Mouse (Mus musculus) thymus, postnatal 10 days (tissue): ENCODE data around the gene Gpn2.

Experiments
- DNase-seq, 2 experiments: peaks; one replicate each; pipeline ENCODE4 v3.0.0; 2021; ENCODE audit warnings: low spot score in 2 of 2

Gpn2 gene

GRCm38 (mm10) chr4:133624830-133625229, 40.7 kb downstream of the Gpn2 start:
- no peak for DNase-seq

DNA sequence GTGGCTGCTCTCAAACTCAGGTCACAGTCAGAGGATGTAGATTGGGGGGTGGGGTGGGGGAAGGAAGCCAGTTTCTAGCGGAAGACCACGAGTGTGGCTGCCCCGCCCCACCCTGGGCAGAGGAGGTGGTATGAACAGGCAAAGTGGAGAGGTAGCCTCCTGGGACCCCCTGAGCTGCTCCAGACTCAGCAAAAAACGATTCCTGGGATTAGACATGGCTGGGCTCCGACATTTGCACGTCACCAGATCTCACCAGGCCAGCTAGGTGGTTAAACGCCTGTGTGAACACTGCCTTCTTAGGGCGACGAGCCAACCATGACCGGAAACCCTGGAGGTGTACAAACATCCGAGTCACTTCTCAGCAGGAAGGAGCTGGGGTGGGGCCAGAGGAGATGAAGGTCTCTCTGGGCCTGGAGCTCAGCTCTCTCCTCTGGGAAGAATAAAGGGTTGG, 41.5 kb downstream of the Gpn2 start:
- DNase-seq = peak; percentile 65 to 72

GRCm38 (mm10) chr4:133626221-133626620, 42.1 kb downstream of the Gpn2 start:
- DNase-seq = no peak

GRCm38 (mm10) chr4:133626621-133627020, 42.5 kb downstream of the Gpn2 start:
- no peak for DNase-seq

DNA sequence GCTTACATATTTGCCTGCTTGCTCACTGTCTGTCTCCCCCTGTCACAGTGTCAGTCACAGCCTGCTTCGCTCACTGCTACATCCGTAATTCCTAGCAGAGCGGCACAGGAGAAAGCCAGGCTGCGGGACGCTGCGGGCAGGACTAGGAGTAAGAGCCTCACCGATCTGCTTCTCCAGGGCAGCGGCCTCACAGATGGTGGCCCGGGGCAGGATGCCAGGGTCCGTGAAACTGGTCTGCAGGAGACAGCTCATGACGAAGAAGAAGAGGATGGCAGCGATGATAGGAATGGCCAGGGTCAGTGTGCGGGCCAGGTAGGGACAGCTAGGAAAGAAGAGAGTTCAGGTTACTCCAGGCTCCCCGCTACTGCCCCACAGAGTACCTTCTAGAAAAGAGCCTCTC, 42.9 kb downstream of the Gpn2 start:
- DNase-seq = no peak

DNA sequence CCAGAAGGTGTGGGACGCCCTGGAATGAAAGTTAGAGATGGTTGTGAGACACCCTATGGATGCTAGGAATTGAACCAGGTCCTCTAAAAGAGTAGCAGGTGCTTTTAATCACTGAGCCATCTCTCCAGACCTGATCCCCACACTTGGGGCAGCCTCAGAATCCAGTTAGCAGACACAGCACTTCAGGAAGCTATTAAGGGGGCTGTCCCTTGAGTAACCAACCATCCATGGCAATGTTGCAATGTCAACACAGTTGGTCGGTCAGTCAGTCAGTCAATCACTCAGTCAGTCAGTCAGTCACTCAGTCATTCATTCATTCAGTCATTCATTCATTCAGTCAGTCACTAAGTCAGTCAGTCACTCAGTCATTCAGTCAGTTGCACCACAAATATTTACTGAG, 44.4 kb downstream of the Gpn2 start:
- DNase-seq = no peak

DNA sequence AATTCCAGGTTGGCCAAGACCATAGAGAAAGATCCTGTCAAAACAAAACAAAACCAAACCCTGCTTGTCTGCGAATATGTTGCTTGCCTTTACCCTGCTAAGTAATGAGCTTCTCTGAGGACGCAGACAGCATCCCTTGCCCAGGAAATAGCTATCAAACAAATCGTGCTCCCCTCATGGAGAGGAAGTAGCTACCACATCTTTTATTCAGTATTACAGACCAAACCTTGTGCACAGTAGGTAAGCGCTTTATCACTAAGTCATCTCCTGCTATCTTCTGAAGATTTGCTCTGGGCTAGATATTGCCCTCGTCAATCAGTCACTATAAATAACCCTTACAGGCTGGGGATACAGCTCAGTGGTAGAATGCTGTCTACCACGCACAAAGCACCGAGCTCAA, 45.0 kb downstream of the Gpn2 start:
- DNase-seq = no peak

DNA sequence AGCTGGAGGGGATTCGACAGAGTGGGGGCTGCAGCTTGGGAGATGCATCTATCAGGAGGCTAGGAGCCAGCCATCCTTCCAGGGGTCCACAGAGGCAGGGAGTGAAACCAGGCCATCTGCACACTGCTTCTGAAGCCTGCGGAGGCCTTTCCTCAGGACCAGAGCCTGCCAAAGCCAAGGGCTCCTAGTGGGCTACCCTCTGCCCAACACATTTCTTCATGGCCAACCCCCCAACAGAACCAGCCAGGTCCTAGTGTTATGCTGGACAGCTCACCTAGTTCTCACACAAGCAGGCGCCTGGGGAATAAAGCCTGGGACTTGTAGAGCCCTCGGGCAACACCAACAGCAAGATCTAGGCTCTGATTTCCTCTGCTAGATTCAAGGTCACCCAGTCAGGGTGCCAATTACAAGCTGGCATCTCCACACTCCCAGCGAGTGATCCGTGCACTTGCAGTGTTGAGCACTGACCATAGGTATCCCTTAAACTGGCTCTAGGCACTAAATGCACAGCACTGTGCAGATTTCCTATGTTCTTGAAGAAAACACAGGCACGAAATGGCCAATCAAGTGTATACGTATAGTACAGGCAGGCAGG, 46.3 kb downstream of the Gpn2 start:
- no peak for DNase-seq

GRCm38 (mm10) chr4:133631071-133631768, 47.1 kb downstream of the Gpn2 start:
- DNase-seq = no peak

DNA sequence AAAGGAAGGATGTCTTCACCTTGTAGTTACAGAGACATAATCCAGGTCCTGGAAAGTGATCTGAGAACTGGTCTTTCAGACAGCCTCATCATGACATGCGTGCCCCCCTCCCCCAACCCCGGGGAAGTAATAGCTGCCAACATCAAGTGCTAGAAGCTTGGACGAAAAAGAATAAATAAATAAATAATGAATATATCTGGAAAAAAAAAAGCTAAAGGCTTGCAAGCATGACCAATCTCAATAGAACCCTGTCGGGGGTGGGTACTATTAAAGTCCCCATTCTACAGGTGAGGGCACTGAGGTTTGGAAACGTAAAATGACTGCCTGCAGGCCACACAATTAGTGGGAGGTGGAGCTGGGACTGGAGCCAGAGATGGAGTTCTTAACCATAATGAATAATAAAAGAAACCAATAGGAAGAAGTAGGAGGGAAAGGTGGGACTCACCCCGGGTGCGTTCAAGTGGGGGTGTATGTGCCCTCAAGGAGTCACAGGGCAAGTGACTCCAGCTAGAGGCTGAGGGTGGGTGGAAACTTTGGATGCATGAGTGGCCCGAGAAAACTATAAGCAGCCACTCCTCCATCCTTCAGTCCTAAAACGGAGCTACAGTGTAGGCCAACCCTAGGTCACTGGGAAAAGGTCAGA, 47.7 kb downstream of the Gpn2 start:
- DNase-seq = no peak

- DNase-seq = peak; percentile 22 to 58
These were observed 48.5 kb downstream of the Gpn2 start for GRCm38 (mm10) chr4:133632483-133633327.

DNA sequence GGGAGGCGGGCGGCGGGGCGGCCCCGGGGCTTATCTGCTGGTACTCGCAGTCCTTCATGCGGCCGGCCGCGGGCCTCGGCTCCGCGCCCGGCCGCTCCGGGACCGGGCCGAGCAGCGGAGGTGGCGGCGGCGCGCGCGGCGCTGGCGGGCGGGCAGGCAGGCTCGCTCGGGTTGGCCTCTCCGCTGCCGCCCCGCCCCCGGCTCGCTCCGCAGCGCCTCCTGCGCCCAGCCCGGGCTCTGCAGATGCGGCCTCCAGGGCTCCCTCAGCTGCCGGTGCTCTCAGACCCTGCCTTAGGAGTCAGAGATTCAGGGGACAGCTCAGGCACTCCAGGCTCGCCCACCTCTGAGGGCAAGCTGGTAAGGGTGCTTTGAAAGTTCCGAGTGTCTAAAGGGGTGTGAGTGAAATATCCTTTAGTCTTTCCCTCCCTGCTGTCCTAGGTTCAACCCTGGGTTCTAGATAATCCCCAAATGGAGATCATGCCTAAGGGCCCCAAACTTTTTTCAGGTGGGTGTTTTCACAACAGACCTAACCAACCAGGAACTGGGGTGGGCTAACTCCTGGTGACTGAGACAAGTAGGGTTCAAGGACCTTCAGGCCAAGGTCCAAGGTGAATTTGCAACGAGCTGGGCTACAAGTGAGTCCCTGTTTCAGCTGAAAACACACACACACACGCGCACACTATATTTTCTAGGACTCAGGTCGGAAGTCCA, 49.3 kb downstream of the Gpn2 start:
- DNase-seq = peak; percentile 84 to 93

GRCm38 (mm10) chr4:133634043-133634410, 49.9 kb downstream of the Gpn2 start:
- no peak for DNase-seq
